Mouse (Mus musculus) embryonic stem cell, embryonic (primary cell): ENCODE data around the gene Hipk3.

Source experiments
- CTCF ChIA-PET, 4 experiments: fragments of 300-600 bp in 2 of 4; fragments of 350-600 bp in 2 of 4; sonication (Branson Sonifier 250); formaldehyde crosslinking; loops; one replicate each; lab custom pipeline; 2022; ENCODE audit warnings: inconsistent platforms in 2 of 4; lab: Charles Lee
- POLR2A ChIA-PET, 4 experiments: fragments of 300-600 bp in 2 of 4; fragments of 350-600 bp in 2 of 4; sonication (Branson Sonifier 250); formaldehyde crosslinking; loops; one replicate each; lab custom pipeline; 2022; ENCODE audit warnings: antibody characterized with exemption in 4 of 4, inconsistent platforms in 1 of 4; lab: Charles Lee

The Hipk3 gene

GRCm38 (mm10) chr2:104446016-104446415 lies 48.2 kb downstream of the Hipk3 start:
- ChIA-PET CTCF (interaction anchor here in 1 of 4 experiments (0.5 kb wide), 1 partner anchor 74 kb away, joined by 4 read pairs; no protein-coding TSS in a partner anchor), POLR2A (interaction anchor here in 1 of 4 experiments (1.3 kb wide), 1 partner anchor 113 kb away, joined by 5 read pairs; no protein-coding TSS in a partner anchor)

GRCm38 (mm10) chr2:104444776-104445175 lies 49.5 kb downstream of the Hipk3 start:
- CTCF ChIA-PET: interaction anchor here (0.6 to 1.3 kb wide), 23 partner anchors 13 to 461 kb away, joined by 3 to 12 read pairs (median 3); partner anchors contain the start of genes Cstf3 (in 2 of the 4) and Tcp11l1 (in 1 of the 4)
- POLR2A ChIA-PET: interaction anchor here in 3 of 4 experiments (0.6 to 1.3 kb wide), 9 partner anchors 16 to 375 kb away, joined by 3 to 8 read pairs (median 3); partner anchors contain the start of genes Cd59b (in 1 of the 3) and Cstf3 (in 1 of the 3)

GRCm38 (mm10) chr2:104442341-104442740 lies 51.9 kb downstream of the Hipk3 start:
- ChIA-PET CTCF (no interaction called here), POLR2A (interaction anchor here in 1 of 4 experiments (1.0 kb wide), 1 partner anchor 299 kb away, joined by 4 read pairs; no protein-coding TSS in a partner anchor)

GRCm38 (mm10) chr2:104436226-104436625 lies 58.0 kb downstream of the Hipk3 start:
- POLR2A ChIA-PET: no interaction called here
- CTCF ChIA-PET: interaction anchor here in 1 of 4 experiments (1.1 kb wide), 1 partner anchor 12 kb away, joined by 3 read pairs; no protein-coding TSS in a partner anchor

DNA sequence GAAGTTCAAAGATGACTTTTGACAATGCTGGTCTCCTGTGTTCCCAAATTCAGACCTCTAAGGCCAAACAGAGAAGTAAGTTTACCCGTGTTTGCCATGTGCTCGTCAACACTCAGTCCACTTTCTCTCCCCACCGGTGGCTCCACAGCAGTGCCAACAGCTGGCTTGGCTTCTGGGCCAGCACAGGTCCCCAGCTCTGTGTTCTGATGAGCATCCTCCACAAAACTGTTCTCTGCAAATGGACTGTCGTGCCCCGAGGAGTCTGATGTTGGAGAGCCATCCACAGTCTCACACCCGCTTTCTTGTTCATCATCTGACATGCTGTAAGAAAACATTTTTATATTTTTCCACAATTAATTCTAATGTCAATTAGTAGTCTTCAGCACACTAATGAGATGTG lies 63.2 kb downstream of the Hipk3 start:
- ChIA-PET CTCF (no interaction called here), POLR2A (no interaction called here)

GRCm38 (mm10) chr2:104430566-104430965 lies 63.7 kb downstream of the Hipk3 start:
- ChIA-PET POLR2A (no interaction called here), CTCF (no interaction called here)

DNA sequence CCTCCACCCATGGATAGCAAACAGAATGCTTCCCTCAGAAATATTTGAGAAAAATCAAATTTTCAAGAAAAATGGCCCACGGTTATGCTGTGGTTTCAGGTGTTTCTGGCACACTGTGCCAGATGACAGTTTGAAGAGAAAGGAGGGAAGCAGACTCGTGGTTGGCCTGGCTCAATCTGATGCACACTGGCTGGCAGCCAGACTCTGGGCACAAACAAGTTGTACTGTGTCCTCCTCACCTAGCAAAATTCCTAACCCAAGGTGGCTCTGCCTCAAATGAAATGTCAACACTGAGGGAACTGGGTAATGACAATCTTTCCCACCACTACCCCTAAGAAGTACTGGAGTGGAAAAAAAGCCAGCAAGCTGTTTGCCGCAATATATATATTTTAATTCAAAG lies 68.1 kb downstream of the Hipk3 start:
- CTCF ChIA-PET: no interaction called here
- POLR2A ChIA-PET: no interaction called here

- ChIA-PET POLR2A (no interaction called here), CTCF (interaction anchor here in 1 of 4 experiments (0.5 kb wide), 1 partner anchor 198 kb away, joined by 5 read pairs; no protein-coding TSS in a partner anchor)
Measured at GRCm38 (mm10) chr2:104422230-104422629, 72.0 kb downstream of the Hipk3 start.

DNA sequence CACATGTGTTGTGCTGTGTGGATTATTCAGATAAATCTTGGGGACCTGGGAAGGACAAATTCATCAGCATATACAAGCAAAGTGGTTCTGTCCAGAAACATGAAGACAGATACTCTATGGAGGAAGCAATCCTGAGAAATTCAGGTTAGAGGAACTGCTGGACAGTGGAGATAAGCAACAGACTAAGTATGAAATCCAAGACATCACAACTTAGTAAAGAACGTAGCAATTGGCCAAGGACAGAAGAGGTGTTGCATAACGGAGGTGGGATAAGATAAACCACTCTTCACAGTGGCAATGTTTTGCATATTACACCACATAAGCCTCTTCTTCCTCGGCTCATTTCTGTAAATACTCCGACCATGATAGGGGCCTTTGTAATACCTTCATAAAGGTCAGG lies 73.4 kb downstream of the Hipk3 start:
- ChIA-PET CTCF (interaction anchor here in 1 of 4 experiments (0.6 kb wide), 1 partner anchor 8 kb away, joined by 4 read pairs; no protein-coding TSS in a partner anchor), POLR2A (interaction anchor here in 2 of 4 experiments (1.6 to 3.0 kb wide), 2 partner anchors 11 to 275 kb away, joined by 4 to 17 read pairs; partner anchors contain the start of gene D430041D05Rik (in 1 of the 2))

- POLR2A ChIA-PET: interaction anchor here in 2 of 4 experiments (0.8 to 3.0 kb wide), 5 partner anchors 10 to 298 kb away, joined by 3 to 17 read pairs (median 3); partner anchors contain the start of genes A930018P22Rik (in 1 of the 2) and D430041D05Rik (in 1 of the 2)
- CTCF ChIA-PET: interaction anchor here in 1 of 4 experiments (1.0 kb wide), 1 partner anchor 297 kb away, joined by 3 read pairs; no protein-coding TSS in a partner anchor
Measured at GRCm38 (mm10) chr2:104419999-104420398, 74.2 kb downstream of the Hipk3 start.

- ChIA-PET POLR2A (interaction anchor here in 2 of 4 experiments (1.1 to 3.0 kb wide), 6 partner anchors 9 to 297 kb away, joined by 3 to 17 read pairs (median 4); partner anchors contain the start of genes D430041D05Rik (in 2 of the 2), A930018P22Rik (in 1 of the 2) and Cstf3 (in 1 of the 2)), CTCF (interaction anchor here in 2 of 4 experiments (1.0 to 1.1 kb wide), 2 partner anchors 266 to 296 kb away, joined by 3 read pairs; no protein-coding TSS in a partner anchor)
Measured at GRCm38 (mm10) chr2:104419411-104419810, 74.8 kb downstream of the Hipk3 start.

GRCm38 (mm10) chr2:104413011-104413410 lies 81.2 kb downstream of the Hipk3 start:
- ChIA-PET CTCF (no interaction called here), POLR2A (no interaction called here)

DNA sequence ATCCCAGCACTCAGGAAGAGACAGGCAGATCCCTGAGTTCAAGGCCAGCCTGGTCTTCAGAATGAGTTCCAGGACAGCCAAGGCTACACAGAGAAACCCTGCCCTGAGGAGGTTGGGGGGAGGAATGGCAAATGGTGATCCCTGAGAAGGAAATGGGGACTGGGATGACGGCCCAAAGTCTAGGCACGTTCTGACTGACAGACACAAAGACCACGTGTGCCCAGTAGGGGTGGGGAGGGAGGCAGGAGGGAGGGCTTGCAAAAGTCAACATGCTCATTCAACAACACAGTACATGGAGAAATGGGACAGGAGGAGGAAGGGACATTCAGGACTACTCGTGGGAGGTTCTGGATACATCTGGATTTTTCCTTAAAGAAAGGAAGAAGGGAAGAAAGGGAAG lies 81.8 kb downstream of the Hipk3 start:
- ChIA-PET POLR2A (interaction anchor here in 1 of 4 experiments (0.7 kb wide), 1 partner anchor 255 kb away, joined by 3 read pairs; no protein-coding TSS in a partner anchor), CTCF (no interaction called here)

DNA sequence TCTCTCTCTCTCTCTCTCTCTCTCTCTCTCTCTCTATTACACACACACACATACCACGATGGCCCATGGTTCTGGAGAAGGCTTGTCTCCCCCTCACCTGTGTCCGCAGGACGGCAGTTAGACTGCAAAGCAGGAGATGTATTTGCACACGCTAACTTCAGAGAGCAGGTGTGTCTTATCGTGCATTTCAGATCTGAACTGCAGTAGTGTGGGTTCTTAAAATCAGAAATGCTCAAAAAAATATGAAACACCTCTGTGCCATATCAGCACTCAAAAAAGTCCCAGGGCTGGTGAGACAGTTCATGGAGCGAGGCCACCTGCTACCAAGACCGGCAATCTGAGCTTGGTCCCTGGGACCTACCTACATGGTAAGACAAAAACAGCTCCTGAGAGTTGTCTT lies 82.4 kb downstream of the Hipk3 start:
- ChIA-PET CTCF (no interaction called here), POLR2A (interaction anchor here in 1 of 4 experiments (0.7 kb wide), 1 partner anchor 256 kb away, joined by 3 read pairs; no protein-coding TSS in a partner anchor)

- ChIA-PET CTCF (interaction anchor here in 3 of 4 experiments (0.5 to 1.2 kb wide), 4 partner anchors 12 to 274 kb away, joined by 3 to 6 read pairs (median 4); no protein-coding TSS in a partner anchor), POLR2A (interaction anchor here in 2 of 4 experiments (1.0 to 2.9 kb wide), 11 partner anchors 7 to 315 kb away, joined by 3 to 17 read pairs (median 4); partner anchors contain the start of genes A930018P22Rik (in 2 of the 2) and Cstf3 (in 1 of the 2))
Measured at GRCm38 (mm10) chr2:104410963-104411545, 83.2 kb downstream of the Hipk3 start, which contains the start of gene D430041D05Rik. TSS of gene D430041D05Rik (minus strand) at chr2:104411013.

GRCm38 (mm10) chr2:104409851-104410821 lies 84.1 kb downstream of the Hipk3 start:
- POLR2A ChIA-PET: interaction anchor here in 3 of 4 experiments (0.5 to 2.9 kb wide), 22 partner anchors 8 to 428 kb away, joined by 3 to 17 read pairs (median 4); partner anchors contain the start of genes A930018P22Rik (in 2 of the 3), Cstf3 (in 2 of the 3) and Hipk3 (in 1 of the 3)
- CTCF ChIA-PET: interaction anchor here (0.7 to 1.3 kb wide), 5 partner anchors 11 to 275 kb away, joined by 3 to 6 read pairs (median 4); no protein-coding TSS in a partner anchor

- CTCF ChIA-PET: interaction anchor here in 1 of 4 experiments (0.8 kb wide), 1 partner anchor 9 kb away, joined by 3 read pairs; no protein-coding TSS in a partner anchor
- POLR2A ChIA-PET: interaction anchor here in 2 of 4 experiments (0.5 to 2.9 kb wide), 2 partner anchors 11 to 36 kb away, joined by 3 to 17 read pairs; no protein-coding TSS in a partner anchor
Measured at GRCm38 (mm10) chr2:104408351-104408750, 85.9 kb downstream of the Hipk3 start.
